Mouse (Mus musculus) testis, adult 2 months (tissue): ENCODE data around the gene Fam173b.

Experiments used
- CTCF ChIP-seq: fragments of 200-500 bp; IDR thresholded peaks from 2 replicates; pipeline ENCODE4 v1.5.1; 2012; ENCODE audit warnings: low read depth, mild to moderate bottlenecking, inconsistent platforms, low read length, moderate library complexity; ENCODE audit not compliant: control insufficient read depth, insufficient read depth, insufficient replicate concordance
- POLR2A ChIP-seq: fragments of 200-500 bp; IDR thresholded peaks from 2 replicates; pipeline ENCODE4 v1.6.1; 2012; ENCODE audit warnings: low read depth, mild to moderate bottlenecking, inconsistent platforms, low read length, moderate library complexity; ENCODE audit not compliant: control insufficient read depth

DNA sequence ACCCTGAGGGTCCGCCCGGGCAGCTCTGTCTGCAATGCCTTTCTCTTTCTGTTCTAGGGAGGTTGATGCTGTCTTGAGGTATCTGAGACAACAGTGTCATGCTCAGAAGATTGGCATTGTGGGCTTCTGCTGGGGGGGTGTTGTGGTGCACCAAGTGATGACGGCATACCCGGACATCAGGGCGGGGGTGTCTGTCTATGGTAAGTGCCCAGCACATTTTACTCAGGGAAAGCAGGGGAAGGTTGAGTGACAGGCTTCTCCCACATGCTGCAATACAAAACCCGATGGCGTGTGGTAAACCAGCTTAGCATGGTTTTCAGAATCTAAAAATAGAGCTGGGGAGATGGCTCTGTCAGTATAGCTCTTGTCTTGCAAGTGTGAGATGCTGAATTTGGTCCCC lies 16.4 kb upstream of the Fam173b start:
- no peak for TF ChIP-seq CTCF
- no peak for TF ChIP-seq POLR2A
